Mouse (Mus musculus) liver, embryonic 11.5 days (tissue): ENCODE results near the gene Jaml. TPM values are rescaled to one million over a fixed set of nuclear protein-coding genes. Genes with fewer than 3 reads are reported as not detected.

Source experiments
- polyA plus RNA-seq: library from polyadenylated mRNA; unstranded; fragments of >200 nt; fragmentation: Nextera tagmentation; extraction: Ambion mirVana; gene quantifications from 2 replicates; pipeline ENCODE4 v1.2.1, GENCODE M21; 2014

Jaml gene
- polyA plus RNA-seq, 1 experiment from 2014 or later, result 0.18 TPM

Other genes with a start within 250 kb of the Jaml start
- 6.8 and 9.7 TPM in 2 replicates for gene Kmt2a, start 197.9 kb upstream of the Jaml start, polyA plus RNA-seq
- 671 and 713 TPM in 2 replicates for gene Atp5l, start 158.4 kb upstream of the Jaml start, polyA plus RNA-seq
- gene Ube4a, start 113.6 kb upstream of the Jaml start, polyA plus RNA-seq, result 19.5 and 23.9 TPM in 2 replicates
- gene Cd3g, start 98.8 kb upstream of the Jaml start, polyA plus RNA-seq, result 0.23 and 0.55 TPM in 2 replicates
- not detected in 2 replicates for gene Cd3d, start 97.4 kb upstream of the Jaml start, polyA plus RNA-seq
- not detected in 2 replicates for gene Cd3e, start 69.6 kb upstream of the Jaml start, polyA plus RNA-seq
- 6.4 and 6.5 TPM in 2 replicates for gene Mpzl2, start 39.4 kb upstream of the Jaml start, polyA plus RNA-seq
- 1.0 and 1.3 TPM in 2 replicates for gene Mpzl3, start 24.0 kb upstream of the Jaml start, polyA plus RNA-seq
- 1.9 and 2.3 TPM in 2 replicates for gene Scn2b, start 38.6 kb downstream of the Jaml start, polyA plus RNA-seq
- gene Scn4b, start 59.2 kb downstream of the Jaml start, polyA plus RNA-seq, result 0.22 and 0.41 TPM in 2 replicates
- 0.15 TPM in 1 of 2 replicates, not detected in the other for gene BC049352, start 102.8 kb downstream of the Jaml start, polyA plus RNA-seq
- 0.17 TPM in 1 of 2 replicates, not detected in the other for gene Tmprss4, start 124.9 kb downstream of the Jaml start, polyA plus RNA-seq
- gene Il10ra, start 190.0 kb downstream of the Jaml start, polyA plus RNA-seq, result 5.4 and 6.6 TPM in 2 replicates
- gene Tmprss13, start 239.9 kb downstream of the Jaml start, polyA plus RNA-seq, result 0.08 TPM in 1 of 2 replicates, not detected in the other